Mouse (Mus musculus) T-helper 2 cell (primary cell): ENCODE results near the gene Col25a1.

Source experiments
- in situ Hi-C: fragments of 300-600 bp; cut with MboI, MseI; formaldehyde crosslinking; loops from one replicate; pipeline ENCODE4 v1.15.1; 2025; ENCODE audit warnings: high pct_unique_total_duplicates

Gene Col25a1

GRCm38 (mm10) chr3:130313246-130313645 is 181.9 kb downstream of the Col25a1 start:
- in situ Hi-C loops = no loop called here

GRCm38 (mm10) chr3:130327039-130328015 is 196.0 kb downstream of the Col25a1 start:
- in situ Hi-C loops = loop anchor here (5.0 kb wide), 1 partner anchor 70 kb away; no protein-coding TSS in a partner anchor

- in situ Hi-C loops = loop anchor here (5.0 kb wide), 1 partner anchor 68 kb away; no protein-coding TSS in a partner anchor
Observed at GRCm38 (mm10) chr3:130328909-130329308, 197.6 kb downstream of the Col25a1 start.

GRCm38 (mm10) chr3:130329833-130330555 is 198.7 kb downstream of the Col25a1 start:
- in situ Hi-C loops = loop anchor here (5.0 kb wide), 1 partner anchor 67 kb away; no protein-coding TSS in a partner anchor

GRCm38 (mm10) chr3:130330556-130330950 is 199.3 kb downstream of the Col25a1 start:
- in situ Hi-C loops = no loop called here

GRCm38 (mm10) chr3:130332347-130332913 is 201.1 kb downstream of the Col25a1 start:
- in situ Hi-C loops = no loop called here

- in situ Hi-C loops = no loop called here
Observed at GRCm38 (mm10) chr3:130337857-130338256, 206.6 kb downstream of the Col25a1 start.

GRCm38 (mm10) chr3:130338371-130338770 is 207.1 kb downstream of the Col25a1 start:
- in situ Hi-C loops = no loop called here

- in situ Hi-C loops = no loop called here
Observed at GRCm38 (mm10) chr3:130350161-130350560, 218.9 kb downstream of the Col25a1 start.

GRCm38 (mm10) chr3:130354399-130355039 is 223.2 kb downstream of the Col25a1 start:
- in situ Hi-C loops = no loop called here

- in situ Hi-C loops = no loop called here
Observed at GRCm38 (mm10) chr3:130356575-130357173, 225.4 kb downstream of the Col25a1 start.

- in situ Hi-C loops = no loop called here
Observed at GRCm38 (mm10) chr3:130360813-130361212, 229.5 kb downstream of the Col25a1 start.

- in situ Hi-C loops = no loop called here
Observed at GRCm38 (mm10) chr3:130361922-130362321, 230.6 kb downstream of the Col25a1 start.

- in situ Hi-C loops = no loop called here
Observed at GRCm38 (mm10) chr3:130362797-130363367, 231.6 kb downstream of the Col25a1 start.

GRCm38 (mm10) chr3:130366917-130367610 is 235.8 kb downstream of the Col25a1 start:
- in situ Hi-C loops = no loop called here

- in situ Hi-C loops = no loop called here
Observed at GRCm38 (mm10) chr3:130368352-130368751, 237.1 kb downstream of the Col25a1 start.

- in situ Hi-C loops = no loop called here
Observed at GRCm38 (mm10) chr3:130369113-130369512, 237.8 kb downstream of the Col25a1 start.

- in situ Hi-C loops = no loop called here
Observed at GRCm38 (mm10) chr3:130370167-130370566, 238.9 kb downstream of the Col25a1 start.

- in situ Hi-C loops = no loop called here
Observed at GRCm38 (mm10) chr3:130373145-130373544, 241.8 kb downstream of the Col25a1 start.
